Mouse (Mus musculus): ENCODE measurements around the gene Hoxd10.

The Hoxd10 gene

GRCm38 (mm10) chr2:74666411-74666810, 25.3 kb upstream of the Hoxd10 start:
- DNase-seq (ENCODE audit: low spot score in 2 of 2) = no peak

- no peak for DNase-seq (ENCODE audit: low spot score in 2 of 2)
Observed at GRCm38 (mm10) chr2:74667191-74667841, 24.4 kb upstream of the Hoxd10 start.

GRCm38 (mm10) chr2:74667842-74668357, 23.8 kb upstream of the Hoxd10 start, which contains the start of gene Hoxd13:
Gene Hoxd13 (plus strand): TSS chr2:74668310.
- no peak for DNase-seq (ENCODE audit: low spot score in 2 of 2)

GRCm38 (mm10) chr2:74668370-74669229, 23.1 kb upstream of the Hoxd10 start:
- DNase-seq (ENCODE audit: low spot score in 2 of 2) = no peak

GRCm38 (mm10) chr2:74669230-74669578, 22.5 kb upstream of the Hoxd10 start:
- DNase-seq (ENCODE audit: low spot score in 2 of 2) = no peak

GRCm38 (mm10) chr2:74669650-74670235, 22.0 kb upstream of the Hoxd10 start:
- no peak for DNase-seq (ENCODE audit: low spot score in 2 of 2)

GRCm38 (mm10) chr2:74670632-74671188, 21.0 kb upstream of the Hoxd10 start:
- no peak for DNase-seq (ENCODE audit: low spot score in 2 of 2)

GRCm38 (mm10) chr2:74671847-74672246, 19.9 kb upstream of the Hoxd10 start:
- no peak for DNase-seq (ENCODE audit: low spot score in 2 of 2)

GRCm38 (mm10) chr2:74672481-74673362, 19.0 kb upstream of the Hoxd10 start:
- peak in 1 of 2 experiments; percentile 78 for DNase-seq (ENCODE audit: low spot score in 2 of 2)

GRCm38 (mm10) chr2:74673835-74674425, 17.8 kb upstream of the Hoxd10 start:
- no peak for DNase-seq (ENCODE audit: low spot score in 2 of 2)

- no peak for DNase-seq (ENCODE audit: low spot score in 2 of 2)
Observed at GRCm38 (mm10) chr2:74674881-74675665, 16.7 kb upstream of the Hoxd10 start, which contains the start of gene Hoxd12. Gene Hoxd12 (plus strand): TSS chr2:74675013.

- DNase-seq (ENCODE audit: low spot score in 2 of 2) = no peak
Observed at GRCm38 (mm10) chr2:74675666-74676282, 15.9 kb upstream of the Hoxd10 start.

- no peak for DNase-seq (ENCODE audit: low spot score in 2 of 2)
Observed at GRCm38 (mm10) chr2:74676376-74677052, 15.2 kb upstream of the Hoxd10 start.

- DNase-seq (ENCODE audit: low spot score in 2 of 2) = no peak
Observed at GRCm38 (mm10) chr2:74677106-74677505, 14.6 kb upstream of the Hoxd10 start.

GRCm38 (mm10) chr2:74678891-74679595, 12.7 kb upstream of the Hoxd10 start, which contains the start of gene Hoxd11:
Gene Hoxd11 (plus strand): TSS chr2:74679557.
- DNase-seq (ENCODE audit: low spot score in 2 of 2) = no peak

GRCm38 (mm10) chr2:74679596-74679971, 12.1 kb upstream of the Hoxd10 start:
- no peak for DNase-seq (ENCODE audit: low spot score in 2 of 2)

- no peak for DNase-seq (ENCODE audit: low spot score in 2 of 2)
Observed at GRCm38 (mm10) chr2:74679980-74680379, 11.7 kb upstream of the Hoxd10 start.

Measured in cerebellum, postnatal 4 days (tissue).